In the genomic region with DNA sequence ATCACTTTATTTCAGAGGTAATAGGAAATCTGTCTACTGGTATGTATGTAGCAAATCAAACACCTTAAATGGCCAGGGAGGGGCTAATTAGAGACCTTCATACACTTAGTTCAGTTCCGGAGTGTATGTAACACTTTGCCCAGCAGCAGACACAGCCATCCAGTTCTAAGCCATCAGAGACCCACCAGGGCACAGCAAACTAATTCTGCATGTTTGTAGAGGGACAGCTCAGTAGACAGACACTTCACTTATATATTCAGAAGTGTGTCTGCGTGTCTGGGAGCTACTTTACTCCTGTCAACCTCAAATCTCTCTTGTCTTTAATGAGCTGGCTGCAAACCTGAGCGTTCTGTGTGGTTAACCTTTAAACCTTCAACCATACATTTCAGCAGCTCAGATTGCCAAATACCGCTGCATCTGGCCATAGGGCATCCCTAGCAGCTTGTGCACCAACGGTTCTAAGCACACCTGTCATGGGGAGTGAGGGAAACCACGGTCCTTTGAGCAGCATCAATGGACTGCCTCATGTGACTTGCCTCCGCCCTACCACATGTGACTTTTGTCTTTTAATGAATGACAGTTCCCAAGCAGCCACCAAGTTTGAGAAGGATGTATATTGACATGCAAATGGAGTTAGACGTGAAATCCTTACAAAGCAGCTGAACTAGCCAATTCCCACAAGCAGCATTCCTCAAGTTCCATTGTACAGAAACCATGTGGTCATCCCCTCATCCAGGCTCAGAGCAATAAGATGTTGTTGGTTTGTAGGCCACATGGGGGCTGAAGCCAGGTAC, we compare ENCODE assay signal across 11 mouse cellular contexts. TPM values are rescaled to one million over a fixed set of nuclear protein-coding genes. Genes with fewer than 3 reads are reported as not detected.
DNase-seq lines count a peak whose midpoint lies in the region; ATAC-seq and TF ChIP-seq lines count a peak whose summit lies in the region.
"Had no signal": no experiment of that assay in that cellular context is flagged by ENCODE, and none has a peak within 500 bp of the region (broad histone marks: within the 10 kb centered on the region; RNA-seq: fewer than 3 reads in every experiment).

No protein-coding gene starts in this region.

- TF ChIP-seq POLR2A in thymus, adult 2 months (IDR thresholded peaks at IDR 0.05; ENCODE audit: control insufficient read depth, extremely low read depth, insufficient read depth, low read length, poor library complexity): no peak

- no peak overlapping the region for H3K4me3 ChIP-seq in embryonic facial prominence, embryonic 11.5 days (ENCODE audit: low read depth, low read length)
- no peak overlapping the region for H3K4me3 ChIP-seq in embryonic facial prominence, embryonic 10.5 days
- H3K4me3 ChIP-seq in hindbrain, embryonic 10.5 days: no peak overlapping the region
- no peak overlapping the region for H3K4me3 ChIP-seq in liver, embryonic 16.5 days (ENCODE audit: low read depth, low read length)
- H3K4me3 ChIP-seq in thymus, adult 2 months (ENCODE audit: control insufficient read depth, insufficient read depth, low read length): no peak overlapping the region
- no peak overlapping the region for H3K4me3 ChIP-seq in gastrocnemius, adult 2 months

- intact Hi-C loops in gastrocnemius, adult 2 months (cut with DNase I): no loop called here

- DNase-seq in embryonic facial prominence, embryonic 11.5 days (ENCODE audit: low spot score): no peak
- DNase-seq in embryonic facial prominence, embryonic 10.5 days (ENCODE audit: low spot score): no peak
- peak; percentile 47 for DNase-seq in hindbrain, embryonic 10.5 days (ENCODE audit: low spot score)
- peak; percentile 64 for DNase-seq in thymus, adult 2 months
- DNase-seq in adrenal gland, postnatal 36 days: no peak
- DNase-seq in gastrocnemius, adult 2 months: no peak
- no peak for DNase-seq in right cerebral cortex, postnatal 14 days
- DNase-seq: cerebellum, adult 8-10 months; heart, postnatal 4 days had no signal

- WGBS in embryonic facial prominence, embryonic 11.5 days: 59% methylated on average over 8 of the region's 8 CpGs
- 68% methylated on average over 8 of the region's 8 CpGs for WGBS in embryonic facial prominence, embryonic 10.5 days
- 45% methylated on average over 8 of the region's 8 CpGs for WGBS in hindbrain, embryonic 10.5 days
- WGBS in liver, embryonic 16.5 days (ENCODE audit: insufficient replicate concordance): 69% methylated on average over 8 of the region's 8 CpGs
- WGBS in thymus, adult 2 months: 18% methylated on average over 8 of the region's 8 CpGs

- H3K4me2 ChIP-seq in embryonic facial prominence, embryonic 11.5 days (ENCODE audit: low read depth, low read length): no peak overlapping the region
- H3K4me2 ChIP-seq in liver, embryonic 16.5 days (ENCODE audit: low read depth, low read length): no peak overlapping the region

- H3K36me3 ChIP-seq in embryonic facial prominence, embryonic 11.5 days (replicated peaks; ENCODE audit: control insufficient read depth, insufficient read depth, low read depth, low read length): no peaks in the 10 kb centered on the region
- H3K36me3 ChIP-seq in embryonic facial prominence, embryonic 10.5 days (replicated peaks): no peaks in the 10 kb centered on the region
- peaks cover 21% of the 10 kb centered on the region for H3K36me3 ChIP-seq in hindbrain, embryonic 10.5 days
- peaks cover 24% of the 10 kb centered on the region for H3K36me3 ChIP-seq in liver, embryonic 16.5 days (ENCODE audit: control insufficient read depth, insufficient read depth)
- peaks cover 25% of the 10 kb centered on the region for H3K36me3 ChIP-seq in thymus, adult 2 months (ENCODE audit: control insufficient read depth, insufficient read depth, low read length)

- peak; percentile 74 for ATAC-seq in embryonic facial prominence, embryonic 11.5 days (replicated peaks; ENCODE audit: insufficient number of reproducible peaks, low FRiP score, low TSS enrichment, low read depth)
- peak; percentile 80 for ATAC-seq in liver, embryonic 16.5 days (ENCODE audit: low read depth)

- H3K9me3 ChIP-seq in embryonic facial prominence, embryonic 11.5 days (replicated peaks; ENCODE audit: control insufficient read depth, low read length): no peaks in the 10 kb centered on the region
- H3K9me3 ChIP-seq in embryonic facial prominence, embryonic 10.5 days: 0 out of 2 replicates have a peak, but pooled peaks cover 3% of the 10 kb centered on the region
- H3K9me3 ChIP-seq in hindbrain, embryonic 10.5 days: peaks cover 4% of the 10 kb centered on the region; the same call in 1 of the 2 replicates
- H3K9me3 ChIP-seq in liver, embryonic 16.5 days (replicated peaks; ENCODE audit: control insufficient read depth, low read length): no peaks in the 10 kb centered on the region

- H3K4me1 ChIP-seq in embryonic facial prominence, embryonic 11.5 days (ENCODE audit: control insufficient read depth, insufficient read depth, low read length): no peaks in the 10 kb centered on the region
- peaks cover 7% of the 10 kb centered on the region; the same call in 1 of the 2 replicates for H3K4me1 ChIP-seq in embryonic facial prominence, embryonic 10.5 days
- peaks cover 18% of the 10 kb centered on the region for H3K4me1 ChIP-seq in hindbrain, embryonic 10.5 days (replicated peaks)
- H3K4me1 ChIP-seq in liver, embryonic 16.5 days (ENCODE audit: control insufficient read depth, low read depth, low read length): peaks cover 15% of the 10 kb centered on the region
- peaks cover 6% of the 10 kb centered on the region for H3K4me1 ChIP-seq in thymus, adult 2 months (replicated peaks; ENCODE audit: control insufficient read depth, insufficient read depth, low read length)

- no peak for TF ChIP-seq CTCF in thymus, adult 2 months (IDR thresholded peaks at IDR 0.05; ENCODE audit: borderline replicate concordance, control insufficient read depth, extremely low read depth, insufficient read depth, low read length, poor library complexity)
- no peak for TF ChIP-seq CTCF in gastrocnemius, adult 2 months (IDR thresholded peaks at IDR 0.05)

- no peak overlapping the region for H3K27ac ChIP-seq in embryonic facial prominence, embryonic 11.5 days (replicated peaks; ENCODE audit: low read depth, low read length)
- no peak overlapping the region for H3K27ac ChIP-seq in embryonic facial prominence, embryonic 10.5 days (replicated peaks)
- peak overlapping the region; percentile 81 for H3K27ac ChIP-seq in hindbrain, embryonic 10.5 days
- H3K27ac ChIP-seq in liver, embryonic 16.5 days (ENCODE audit: low read length): peak overlapping the region; percentile 65
- no peak overlapping the region for H3K27ac ChIP-seq in thymus, adult 2 months (ENCODE audit: control insufficient read depth, insufficient read depth, low read length)
- H3K27ac ChIP-seq in gastrocnemius, adult 2 months: no peak overlapping the region

- H3K27me3 ChIP-seq in embryonic facial prominence, embryonic 11.5 days (ENCODE audit: control insufficient read depth, insufficient read depth, low read length): no peaks in the 10 kb centered on the region
- H3K27me3 ChIP-seq in embryonic facial prominence, embryonic 10.5 days (replicated peaks; ENCODE audit: low read depth, poor library complexity, severe bottlenecking): no peaks in the 10 kb centered on the region
- no peaks in the 10 kb centered on the region for H3K27me3 ChIP-seq in hindbrain, embryonic 10.5 days (ENCODE audit: insufficient read depth, poor library complexity, severe bottlenecking)
- H3K27me3 ChIP-seq in liver, embryonic 16.5 days (ENCODE audit: control insufficient read depth, insufficient read depth, low read depth, low read length): no peaks in the 10 kb centered on the region
- H3K27me3 ChIP-seq in thymus, adult 2 months (ENCODE audit: control insufficient read depth, insufficient read depth, low read length): no peaks in the 10 kb centered on the region

- H3K9ac ChIP-seq in embryonic facial prominence, embryonic 11.5 days (replicated peaks; ENCODE audit: low read length): no peak overlapping the region
- no peak overlapping the region for H3K9ac ChIP-seq in liver, embryonic 16.5 days (ENCODE audit: low read depth, low read length)

RNA-seq across cellular contexts. Expression of a gene that starts 11.1 kb away (rescaled TPM):
- 8.4 and 10.0 TPM in 2 replicates for polyA plus RNA-seq in embryonic facial prominence, embryonic 11.5 days (2014; fragmentation: Nextera tagmentation; extraction: Ambion mirVana)
- 7.8 and 9.3 TPM in 2 replicates for polyA plus RNA-seq in embryonic facial prominence, embryonic 10.5 days (2016; fragmentation: Nextera tagmentation; extraction: Ambion mirVana)
- polyA plus RNA-seq in hindbrain, embryonic 10.5 days (2016; fragmentation: Nextera tagmentation; extraction: Ambion mirVana): 16.2 and 34.1 TPM in 2 replicates
- 49.9 and 56.3 TPM in 2 replicates for polyA plus RNA-seq in liver, embryonic 16.5 days (2015; fragmentation: Nextera tagmentation; extraction: Ambion mirVana)
- 124 and 136 TPM in 2 replicates for polyA plus RNA-seq in thymus, adult 2 months (2012; rRNA removed)
- total RNA-seq in adrenal gland, postnatal 36 days (2021): 10 to 100 TPM; 23.2 to 29.1 TPM
- total RNA-seq in gastrocnemius, adult 2 months (2021): 10 to 100 TPM; 12.9 to 38.7 TPM

RNA-seq across cellular contexts. Expression of a gene that starts 32.0 kb away (rescaled TPM):
- 0.18 TPM in 1 of 2 replicates, not detected in the other for polyA plus RNA-seq in embryonic facial prominence, embryonic 11.5 days (2014; fragmentation: Nextera tagmentation; extraction: Ambion mirVana)
- polyA plus RNA-seq in embryonic facial prominence, embryonic 10.5 days (2016; fragmentation: Nextera tagmentation; extraction: Ambion mirVana): 0.04 and 0.23 TPM in 2 replicates
- polyA plus RNA-seq in hindbrain, embryonic 10.5 days (2016; fragmentation: Nextera tagmentation; extraction: Ambion mirVana): 1.0 TPM in 2 replicates
- polyA plus RNA-seq in liver, embryonic 16.5 days (2015; fragmentation: Nextera tagmentation; extraction: Ambion mirVana): not detected in 2 replicates
- polyA plus RNA-seq in thymus, adult 2 months (2012; rRNA removed): not detected in 2 replicates
- total RNA-seq in adrenal gland, postnatal 36 days (2021): not detected
- not detected for total RNA-seq in gastrocnemius, adult 2 months (2021)
- total RNA-seq: heart, postnatal 4 days had no signal
- polyA plus RNA-seq: lung, embryonic 16.5 days had no signal

RNA-seq across cellular contexts. Expression of a gene that starts 48.8 kb away (rescaled TPM):
- 28.3 and 32.0 TPM in 2 replicates for polyA plus RNA-seq in embryonic facial prominence, embryonic 11.5 days (2014; fragmentation: Nextera tagmentation; extraction: Ambion mirVana)
- 27.9 and 31.5 TPM in 2 replicates for polyA plus RNA-seq in embryonic facial prominence, embryonic 10.5 days (2016; fragmentation: Nextera tagmentation; extraction: Ambion mirVana)
- 32.2 and 39.1 TPM in 2 replicates for polyA plus RNA-seq in hindbrain, embryonic 10.5 days (2016; fragmentation: Nextera tagmentation; extraction: Ambion mirVana)
- 27.2 and 29.2 TPM in 2 replicates for polyA plus RNA-seq in liver, embryonic 16.5 days (2015; fragmentation: Nextera tagmentation; extraction: Ambion mirVana)
- polyA plus RNA-seq in thymus, adult 2 months (2012; rRNA removed): 53.0 and 58.6 TPM in 2 replicates
- 100 to 1,000 TPM; 117 to 146 TPM for total RNA-seq in adrenal gland, postnatal 36 days (2021)
- 10 to 100 TPM; 16.8 to 21.4 TPM for total RNA-seq in gastrocnemius, adult 2 months (2021)

Comparison
In these comparisons a context has a peak if more than half of its experiments do, and no peak if none do; other contexts are left out.
1. DNase-seq: peak in hindbrain, embryonic 10.5 days (single experiment) and thymus, adult 2 months (single experiment); none in embryonic facial prominence, embryonic 11.5 days (single experiment), embryonic facial prominence, embryonic 10.5 days (single experiment), adrenal gland, postnatal 36 days (0 of 2), gastrocnemius, adult 2 months (single experiment) and right cerebral cortex, postnatal 14 days (single experiment).
2. H3K27ac ChIP-seq: peak in hindbrain, embryonic 10.5 days (single experiment) and liver, embryonic 16.5 days (single experiment); none in embryonic facial prominence, embryonic 11.5 days (single experiment), embryonic facial prominence, embryonic 10.5 days (single experiment), thymus, adult 2 months (single experiment) and gastrocnemius, adult 2 months (single experiment).